Mouse (Mus musculus): ENCODE measurements around the gene Sprr2k. TPM values are rescaled to one million over a fixed set of nuclear protein-coding genes. Genes with fewer than 3 reads are reported as not detected.

Gene Sprr2k
- 1.1 TPM in 1 of 2 replicates, not detected in the other for polyA plus RNA-seq (2012; rRNA removed)

GRCm38 (mm10) chr3:92432282-92432681 is at the start of gene Sprr2k:
Gene Sprr2k, plus strand, starts transcription at chr3:92432582.
- no peak within 1 kb of the TSS for H3K4me3 ChIP-seq (replicated peaks; ENCODE audit: extremely low read depth, low read depth, low read length)
- H3K4me1 ChIP-seq (ENCODE audit: control insufficient read depth, insufficient read depth, low read length), result no peaks in the 10 kb centered on the region
- no peak for DNase-seq
- WGBS, result 89% methylated on average over 2 of the region's 2 CpGs
- TF ChIP-seq POLR2A (IDR thresholded peaks at IDR 0.05; ENCODE audit: borderline replicate concordance, extremely low read depth, low read depth, low read length) (no peak), CTCF (IDR thresholded peaks at IDR 0.05; ENCODE audit: insufficient read depth, low read length) (no peak)

- 75% methylated on average over 1 of the region's 1 CpGs for WGBS
- Histone ChIP-seq H3K4me1 (ENCODE audit: control insufficient read depth, insufficient read depth, low read length) (no peaks in the 10 kb centered on the region), H3K4me3 (replicated peaks; ENCODE audit: extremely low read depth, low read depth, low read length) (no peak within 1 kb of the TSS)
- no peak for TF ChIP-seq CTCF (IDR thresholded peaks at IDR 0.05; ENCODE audit: insufficient read depth, low read length)
- TF ChIP-seq POLR2A (IDR thresholded peaks at IDR 0.05; ENCODE audit: borderline replicate concordance, extremely low read depth, low read depth, low read length), result no peak
- DNase-seq, result no peak
Observed at GRCm38 (mm10) chr3:92385385-92385784, 47.0 kb upstream of the Sprr2k start, which contains the start of gene Sprr2h. Gene Sprr2h, plus strand, starts transcription at chr3:92385685.

GRCm38 (mm10) chr3:92394301-92394700 is 38.1 kb upstream of the Sprr2k start:
- WGBS, result 38% methylated on average over 1 of the region's 1 CpGs
- no peak for TF ChIP-seq CTCF (IDR thresholded peaks at IDR 0.05; ENCODE audit: insufficient read depth, low read length)
- no peak for TF ChIP-seq POLR2A (IDR thresholded peaks at IDR 0.05; ENCODE audit: borderline replicate concordance, extremely low read depth, low read depth, low read length)
- Histone ChIP-seq H3K4me1 (ENCODE audit: control insufficient read depth, insufficient read depth, low read length) (no peaks in the 10 kb centered on the region), H3K4me3 (replicated peaks; ENCODE audit: extremely low read depth, low read depth, low read length) (no peak overlapping the region)
- DNase-seq, result no peak

- TF ChIP-seq CTCF (IDR thresholded peaks at IDR 0.05; ENCODE audit: insufficient read depth, low read length) (no peak), POLR2A (IDR thresholded peaks at IDR 0.05; ENCODE audit: borderline replicate concordance, extremely low read depth, low read depth, low read length) (no peak)
- Histone ChIP-seq H3K4me3 (replicated peaks; ENCODE audit: extremely low read depth, low read depth, low read length) (no peak within 1 kb of the TSS), H3K4me1 (ENCODE audit: control insufficient read depth, insufficient read depth, low read length) (no peaks in the 10 kb centered on the region)
- DNase-seq, result no peak
- 90% methylated on average over 2 of the region's 2 CpGs for WGBS
Observed at GRCm38 (mm10) chr3:92407691-92408090, 24.7 kb upstream of the Sprr2k start, which contains the start of gene Sprr2i. Gene Sprr2i, plus strand, starts transcription at chr3:92407991.

GRCm38 (mm10) chr3:92417782-92418181 is 14.6 kb upstream of the Sprr2k start, which contains the start of gene Sprr2j-ps:
Gene Sprr2j-ps, plus strand, starts transcription at chr3:92418082.
- TF ChIP-seq CTCF (IDR thresholded peaks at IDR 0.05; ENCODE audit: insufficient read depth, low read length), result no peak
- TF ChIP-seq POLR2A (IDR thresholded peaks at IDR 0.05; ENCODE audit: borderline replicate concordance, extremely low read depth, low read depth, low read length), result no peak
- Histone ChIP-seq H3K4me3 (replicated peaks; ENCODE audit: extremely low read depth, low read depth, low read length) (no peak within 1 kb of the TSS), H3K4me1 (ENCODE audit: control insufficient read depth, insufficient read depth, low read length) (no peaks in the 10 kb centered on the region)
- WGBS, result 88% methylated on average over 2 of the region's 2 CpGs
- no peak for DNase-seq

GRCm38 (mm10) chr3:92429323-92429722 is 3.1 kb upstream of the Sprr2k start, which contains the start of gene Gm9774:
Gene Gm9774, minus strand, starts transcription at chr3:92429423.
- TF ChIP-seq POLR2A (IDR thresholded peaks at IDR 0.05; ENCODE audit: borderline replicate concordance, extremely low read depth, low read depth, low read length) (no peak), CTCF (IDR thresholded peaks at IDR 0.05; ENCODE audit: insufficient read depth, low read length) (no peak)
- 89% methylated on average over 6 of the region's 6 CpGs for WGBS
- no peak for DNase-seq
- H3K4me1 ChIP-seq (ENCODE audit: control insufficient read depth, insufficient read depth, low read length), result no peaks in the 10 kb centered on the region
- no peak within 1 kb of the TSS for H3K4me3 ChIP-seq (replicated peaks; ENCODE audit: extremely low read depth, low read depth, low read length)

- Histone ChIP-seq H3K4me3 (replicated peaks; ENCODE audit: extremely low read depth, low read depth, low read length) (no peak within 1 kb of the TSS), H3K4me1 (ENCODE audit: control insufficient read depth, insufficient read depth, low read length) (no peaks in the 10 kb centered on the region)
- TF ChIP-seq POLR2A (IDR thresholded peaks at IDR 0.05; ENCODE audit: borderline replicate concordance, extremely low read depth, low read depth, low read length), result no peak
- no peak for TF ChIP-seq CTCF (IDR thresholded peaks at IDR 0.05; ENCODE audit: insufficient read depth, low read length)
- DNase-seq, result no peak
- 90% methylated on average over 3 of the region's 3 CpGs for WGBS
Observed at GRCm38 (mm10) chr3:92438689-92439088, 6.3 kb downstream of the Sprr2k start, which contains the start of gene Sprr1b. Gene Sprr1b, minus strand, starts transcription at chr3:92438789.

- 83% methylated on average over 3 of the region's 3 CpGs for WGBS
- no peak overlapping the region for H3K4me3 ChIP-seq (replicated peaks; ENCODE audit: extremely low read depth, low read depth, low read length)
- DNase-seq, result no peak
- no peak for TF ChIP-seq CTCF (IDR thresholded peaks at IDR 0.05; ENCODE audit: insufficient read depth, low read length)
- no peak for TF ChIP-seq POLR2A (IDR thresholded peaks at IDR 0.05; ENCODE audit: borderline replicate concordance, extremely low read depth, low read depth, low read length)
- H3K4me1 ChIP-seq (ENCODE audit: control insufficient read depth, insufficient read depth, low read length), result no peaks in the 10 kb centered on the region
Observed at GRCm38 (mm10) chr3:92440177-92440576, 7.8 kb downstream of the Sprr2k start.

GRCm38 (mm10) chr3:92455151-92455550 is 22.8 kb downstream of the Sprr2k start:
- 61% methylated on average over 5 of the region's 5 CpGs for WGBS
- TF ChIP-seq POLR2A (IDR thresholded peaks at IDR 0.05; ENCODE audit: borderline replicate concordance, extremely low read depth, low read depth, low read length) (no peak), CTCF (IDR thresholded peaks at IDR 0.05; ENCODE audit: insufficient read depth, low read length) (no peak)
- Histone ChIP-seq H3K4me3 (replicated peaks; ENCODE audit: extremely low read depth, low read depth, low read length) (no peak overlapping the region), H3K4me1 (ENCODE audit: control insufficient read depth, insufficient read depth, low read length) (no peaks in the 10 kb centered on the region)
- DNase-seq, result no peak

GRCm38 (mm10) chr3:92458620-92459019 is 26.2 kb downstream of the Sprr2k start, which contains the start of gene Sprr3:
Gene Sprr3, minus strand, starts transcription at chr3:92458720.
- TF ChIP-seq CTCF (IDR thresholded peaks at IDR 0.05; ENCODE audit: insufficient read depth, low read length) (no peak), POLR2A (IDR thresholded peaks at IDR 0.05; ENCODE audit: borderline replicate concordance, extremely low read depth, low read depth, low read length) (no peak)
- 45% methylated on average over 2 of the region's 2 CpGs for WGBS

More at GRCm38 (mm10) chr3:92458620-92459019, 26.2 kb downstream of the Sprr2k start, which contains the start of gene Sprr3:
- no peak within 1 kb of the TSS for H3K4me3 ChIP-seq (replicated peaks; ENCODE audit: extremely low read depth, low read depth, low read length)
- DNase-seq, result no peak
- H3K4me1 ChIP-seq (ENCODE audit: control insufficient read depth, insufficient read depth, low read length), result no peaks in the 10 kb centered on the region

Measured in lung, adult 2 months (tissue).